Mouse (Mus musculus) limb, embryonic 14.5 days (tissue): Measurements from ENCODE around the gene Eya3. TPM values are rescaled to one million over a fixed set of nuclear protein-coding genes. Genes with fewer than 3 reads are reported as not detected.

Source experiments
- ATAC-seq: fragments of 200-750 bp; cut with Nextera tagmentation; 2 replicates; pipeline ENCODE4 v1.8.0; 2017; ENCODE audit warnings: low read depth, moderate number of reproducible peaks, moderate TSS enrichment; ENCODE audit not compliant: low FRiP score
- DNase-seq: peaks from one replicate; pipeline ENCODE4 v3.0.0-alpha.2; 2015; ENCODE audit warnings: low spot score
- H3K27ac ChIP-seq: fragments of 300-500 bp; sonication (generic); replicated peaks from 2 replicates; pipeline ENCODE4 v1.5.1; 2014; ENCODE audit warnings: low read depth, mild to moderate bottlenecking, low read length, moderate library complexity, mixed read lengths
- H3K27me3 ChIP-seq: fragments of 300-500 bp; sonication (generic); 2 replicates; pipeline ENCODE4 v1.6.1; 2014; ENCODE audit warnings: low read length, mixed read lengths; ENCODE audit not compliant: control insufficient read depth, insufficient read depth
- H3K36me3 ChIP-seq: fragments of 300-500 bp; sonication (generic); 2 replicates; pipeline ENCODE4 v1.6.1; 2014; ENCODE audit warnings: mild to moderate bottlenecking, low read length, moderate library complexity, mixed read lengths; ENCODE audit not compliant: control insufficient read depth, insufficient read depth
- H3K4me1 ChIP-seq: fragments of 300-500 bp; sonication (generic); 2 replicates; pipeline ENCODE4 v1.6.1; 2014; ENCODE audit warnings: antibody characterized with exemption, low read length, mixed read lengths; ENCODE audit not compliant: control insufficient read depth, insufficient read depth
- H3K4me2 ChIP-seq: fragments of 300-500 bp; sonication (generic); replicated peaks from 2 replicates; pipeline ENCODE4 v1.6.1; 2014; ENCODE audit warnings: low read depth, mild to moderate bottlenecking, low read length, moderate library complexity; ENCODE audit not compliant: severe bottlenecking
- H3K4me3 ChIP-seq: fragments of 300-500 bp; sonication (generic); replicated peaks from 2 replicates; pipeline ENCODE4 v1.5.1; 2014; ENCODE audit warnings: low read length
- H3K9ac ChIP-seq: fragments of 300-500 bp; sonication (generic); 2 replicates; pipeline ENCODE4 v1.6.1; 2014; ENCODE audit warnings: mild to moderate bottlenecking, low read depth, low read length, moderate library complexity; ENCODE audit not compliant: severe bottlenecking
- H3K9me3 ChIP-seq: fragments of 300-500 bp; sonication (generic); 2 replicates; pipeline ENCODE4 v1.6.1; 2016; ENCODE audit warnings: low read length; ENCODE audit not compliant: control insufficient read depth
- POLR2A ChIP-seq: fragments of 200-500 bp; IDR thresholded peaks from 2 replicates; pipeline ENCODE4 v1.8.0; 2012; ENCODE audit warnings: inconsistent platforms, mild to moderate bottlenecking, moderate library complexity, borderline replicate concordance; ENCODE audit not compliant: insufficient read depth, insufficient read length; ENCODE audit errors: extremely low read depth
- WGBS: fragments of 180-500 bp; shearing (Covaris S2); extraction: QIAGEN DNeasy Blood & Tissue Kit; methylation state at CpG from one replicate; pipeline ENCODE4 v1.1.7; 2014; 5-methylcytosine and 5-hydroxymethylcytosine counted together
- polyA plus RNA-seq, 2 experiments: library from polyadenylated mRNA; depleted of rRNA in 1 of 2; stranded (reverse) in 1 of 2; unstranded in 1 of 2; fragments of >200 nt; fragmentation: Nextera tagmentation in 1 of 2; extraction: Ambion mirVana in 1 of 2; gene quantifications; 2 replicates each; pipeline versions ENCODE4 v1.2.1 to v1.2.3; 2012 to 2014

Eya3 gene
- polyA plus RNA-seq, 2 experiments = 24.3 to 42.0 TPM

- ATAC-seq (no peak), DNase-seq (no peak)
- Histone ChIP-seq H3K36me3 (no peaks in the 10 kb centered on the region), H3K27me3 (no peaks in the 10 kb centered on the region), H3K9ac (no peak overlapping the region), H3K4me1 (no peaks in the 10 kb centered on the region), H3K27ac (no peak overlapping the region; the same call in 1 of the 2 replicates), H3K4me3 (no peak overlapping the region), H3K4me2 (no peak overlapping the region), H3K9me3 (no peaks in the 10 kb centered on the region)
- WGBS = 70% methylated on average over 9 of the region's 9 CpGs
- TF ChIP-seq POLR2A = no peak
Measured at GRCm38 (mm10) chr4:132747664-132748259, 109.0 kb downstream of the Eya3 start.

- Histone ChIP-seq H3K27ac (no peak overlapping the region), H3K27me3 (no peaks in the 10 kb centered on the region), H3K4me1 (no peaks in the 10 kb centered on the region), H3K9me3 (no peaks in the 10 kb centered on the region), H3K4me3 (no peak overlapping the region), H3K36me3 (no peaks in the 10 kb centered on the region), H3K4me2 (no peak overlapping the region), H3K9ac (no peak overlapping the region)
- WGBS = 88% methylated on average over 4 of the region's 4 CpGs
- ATAC-seq (no peak), DNase-seq (no peak)
- TF ChIP-seq POLR2A = no peak
Measured at GRCm38 (mm10) chr4:132748778-132749177, 110.0 kb downstream of the Eya3 start.

GRCm38 (mm10) chr4:132749258-132749982, 110.6 kb downstream of the Eya3 start:
- no peak for DNase-seq
- Histone ChIP-seq H3K9me3 (no peaks in the 10 kb centered on the region), H3K36me3 (no peaks in the 10 kb centered on the region), H3K4me1 (no peaks in the 10 kb centered on the region), H3K27me3 (no peaks in the 10 kb centered on the region), H3K4me2 (no peak overlapping the region), H3K9ac (no peak overlapping the region), H3K27ac (no peak overlapping the region), H3K4me3 (no peak overlapping the region)
- TF ChIP-seq POLR2A = no peak
- 83% methylated on average over 6 of the region's 6 CpGs for WGBS
- ATAC-seq = no peak

GRCm38 (mm10) chr4:132752992-132753391, 114.2 kb downstream of the Eya3 start:
- TF ChIP-seq POLR2A = no peak

GRCm38 (mm10) chr4:132756974-132757373, 118.2 kb downstream of the Eya3 start, which contains the start of gene Smpdl3b:
Gene Smpdl3b, minus strand, starts transcription at chr4:132757252.
- WGBS = under 1% methylated on average over 22 of the region's 22 CpGs
- peak; percentile 91 for ATAC-seq
- Histone ChIP-seq H3K4me3 (peak within 1 kb of the TSS; percentile 41), H3K9me3 (no peaks in the 10 kb centered on the region), H3K36me3 (no peaks in the 10 kb centered on the region), H3K9ac (peak within 1 kb of the TSS; percentile 56), H3K4me2 (peak within 1 kb of the TSS; percentile 79), H3K4me1 (peaks cover 4% of the 10 kb centered on the region; the same call in 1 of the 2 replicates), H3K27ac (no peak within 1 kb of the TSS), H3K27me3 (no peaks in the 10 kb centered on the region)
- peak; percentile 80 for DNase-seq
- TF ChIP-seq POLR2A = no peak

More at GRCm38 (mm10) chr4:132752992-132753391, 114.2 kb downstream of the Eya3 start:
- DNase-seq (no peak), ATAC-seq (no peak)
- H3K9me3 ChIP-seq = no peaks in the 10 kb centered on the region
- WGBS = 77% methylated on average over 6 of the region's 6 CpGs
- H3K27ac ChIP-seq = no peak overlapping the region
- H3K27me3 ChIP-seq = no peaks in the 10 kb centered on the region
- H3K4me3 ChIP-seq = no peak overlapping the region
- H3K36me3 ChIP-seq = no peaks in the 10 kb centered on the region
- H3K4me2 ChIP-seq = no peak overlapping the region
- no peak overlapping the region for H3K9ac ChIP-seq
- H3K4me1 ChIP-seq = peaks cover 4% of the 10 kb centered on the region; the same call in 1 of the 2 replicates
